Mouse (Mus musculus): ENCODE data around the gene Ltf.

DNA sequence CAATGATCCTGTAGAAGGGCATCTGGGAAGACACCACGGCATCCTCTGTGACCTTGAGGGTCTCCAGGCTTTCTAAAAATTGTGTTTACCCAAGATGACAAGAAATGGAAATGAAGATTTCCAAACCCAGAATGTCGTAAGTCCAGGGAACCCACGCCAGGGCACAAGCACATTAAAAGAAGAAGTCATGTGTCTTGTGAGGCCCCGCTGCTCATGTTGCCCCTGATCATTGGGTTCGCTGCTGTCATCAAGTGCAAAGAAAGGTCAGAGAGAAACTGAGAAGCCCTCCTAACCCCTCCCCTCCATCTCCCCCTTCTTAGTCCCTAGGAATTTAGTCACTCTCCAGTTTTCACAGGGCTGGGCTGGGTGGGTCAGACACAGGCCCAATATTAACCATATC, 43.8 kb downstream of the Ltf start:
- TF ChIP-seq CTCF (IDR thresholded peaks at IDR 0.05; ENCODE audit: borderline replicate concordance, control insufficient read depth, extremely low read depth, insufficient read depth, low read length, poor library complexity) (no peak), POLR2A (IDR thresholded peaks at IDR 0.05; ENCODE audit: control insufficient read depth, extremely low read depth, insufficient read depth, low read length, poor library complexity) (no peak)

Data from thymus, adult 2 months (tissue).